Mouse (Mus musculus) cortical plate, adult 2 months (tissue): ENCODE results near the gene Esr1.

Experiments
- CTCF ChIP-seq: fragments of 200-500 bp; IDR thresholded peaks from 2 replicates; pipeline ENCODE4 v1.5.1; 2011; ENCODE audit warnings: mild to moderate bottlenecking, control low read depth, low read length; ENCODE audit not compliant: insufficient read depth; ENCODE audit errors: extremely low read depth
- POLR2A ChIP-seq: fragments of 200-500 bp; IDR thresholded peaks from 2 replicates; pipeline ENCODE4 v1.6.1; 2011; ENCODE audit warnings: mild to moderate bottlenecking, low read length, control low read depth; ENCODE audit not compliant: insufficient read depth; ENCODE audit errors: extremely low read depth

- TF ChIP-seq POLR2A (no peak), CTCF (peak; percentile 27; the same call in 1 of the 2 replicates)
These were observed 238.5 kb downstream of the Esr1 start for GRCm38 (mm10) chr10:4849881-4850280.
